Mouse (Mus musculus): ENCODE data around the gene Gm45208. TPM values are rescaled to one million over a fixed set of nuclear protein-coding genes. Genes with fewer than 3 reads are reported as not detected.
"Not testable (repeated sequence)": the region's sequence is repeated elsewhere in the genome, so short reads cannot be mapped to it uniquely, and the experiment has no call there.

Gm45208 gene
- polyA plus RNA-seq, 1 experiment from 2014 or later: 0.34 TPM

DNA sequence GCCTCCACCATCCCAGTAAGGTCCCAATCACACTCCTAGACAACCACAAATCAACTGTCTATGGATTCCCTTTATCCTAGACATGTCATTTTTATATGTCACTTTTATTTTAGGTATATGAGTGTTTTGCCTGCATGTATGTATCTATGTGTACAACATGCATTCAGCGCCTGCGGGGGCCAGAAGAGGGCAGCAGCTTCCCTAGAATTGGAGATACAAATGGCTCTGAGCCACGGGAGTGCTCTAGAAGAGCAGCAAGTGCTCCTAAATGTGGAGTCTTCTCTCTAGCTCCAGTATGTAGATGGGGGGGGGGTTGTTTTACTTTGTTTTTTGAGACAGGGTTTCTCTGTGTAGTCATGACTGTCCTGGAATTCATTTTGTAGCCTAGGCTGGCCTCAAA lies 31.6 kb downstream of the Gm45208 start:
- 23% methylated on average over 3 of the region's 3 CpGs for WGBS (ENCODE audit: insufficient replicate concordance)
- not testable (repeated sequence) for H3K27me3 ChIP-seq (ENCODE audit: control insufficient read depth, insufficient read depth, low read length); H3K9ac ChIP-seq (ENCODE audit: low read depth, low read length); H3K36me3 ChIP-seq (ENCODE audit: control insufficient read depth, insufficient read depth, low read length); H3K4me1 ChIP-seq (ENCODE audit: control insufficient read depth, insufficient read depth, low read length); H3K4me3 ChIP-seq (ENCODE audit: low read depth, low read length); H3K9me3 ChIP-seq (replicated peaks; ENCODE audit: control insufficient read depth, low read length); H3K4me2 ChIP-seq; H3K27ac ChIP-seq (ENCODE audit: low read depth, low read length); ATAC-seq (replicated peaks; ENCODE audit: insufficient number of reproducible peaks, low FRiP score, low TSS enrichment)

- Histone ChIP-seq H3K9ac (ENCODE audit: low read depth, low read length) (peak within 1 kb of the TSS; percentile 73), H3K4me2 (peak within 1 kb of the TSS; percentile 73), H3K27me3 (ENCODE audit: control insufficient read depth, insufficient read depth, low read length) (no peaks in the 10 kb centered on the region), H3K9me3 (replicated peaks; ENCODE audit: control insufficient read depth, low read length) (no peaks in the 10 kb centered on the region), H3K4me3 (ENCODE audit: low read depth, low read length) (peak within 1 kb of the TSS; percentile 64), H3K27ac (ENCODE audit: low read depth, low read length) (peak within 1 kb of the TSS; percentile 73), H3K4me1 (ENCODE audit: control insufficient read depth, insufficient read depth, low read length) (peaks cover 11% of the 10 kb centered on the region; the same call in 1 of the 2 replicates), H3K36me3 (ENCODE audit: control insufficient read depth, insufficient read depth, low read length) (peaks cover under 1% of the 10 kb centered on the region; the same call in 1 of the 2 replicates)
- ATAC-seq (replicated peaks; ENCODE audit: insufficient number of reproducible peaks, low FRiP score, low TSS enrichment): peak; percentile 90
- WGBS (ENCODE audit: insufficient replicate concordance): 16% methylated on average over 38 of the region's 38 CpGs
Measured at GRCm38 (mm10) chrX:7762137-7762920, 40.3 kb downstream of the Gm45208 start, which contains the start of gene Tfe3. TSS of gene Tfe3 (plus strand) at chrX:7762560.

DNA sequence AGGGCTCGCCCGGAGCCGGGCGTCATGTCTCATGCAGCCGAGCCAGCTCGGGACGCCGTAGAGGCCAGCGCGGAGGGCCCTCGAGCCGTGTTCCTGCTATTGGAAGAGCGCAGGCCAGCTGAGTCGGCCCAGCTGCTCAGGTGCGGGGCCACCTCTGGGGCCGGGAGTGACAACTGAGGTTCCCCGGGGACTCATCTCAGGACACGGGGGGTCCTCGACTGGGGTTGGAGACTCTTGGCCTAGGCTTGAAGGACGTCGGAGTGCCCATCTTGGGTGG lies 40.8 kb downstream of the Gm45208 start:
- WGBS (ENCODE audit: insufficient replicate concordance): 15% methylated on average over 21 of the region's 21 CpGs
- Histone ChIP-seq H3K9ac (ENCODE audit: low read depth, low read length) (peak overlapping the region; percentile 73), H3K4me1 (ENCODE audit: control insufficient read depth, insufficient read depth, low read length) (peaks cover 11% of the 10 kb centered on the region; the same call in 1 of the 2 replicates), H3K36me3 (ENCODE audit: control insufficient read depth, insufficient read depth, low read length) (peaks cover 3% of the 10 kb centered on the region; the same call in 1 of the 2 replicates), H3K4me3 (ENCODE audit: low read depth, low read length) (peak overlapping the region; percentile 64), H3K27ac (ENCODE audit: low read depth, low read length) (peak overlapping the region; percentile 73), H3K4me2 (peak overlapping the region; percentile 73), H3K9me3 (replicated peaks; ENCODE audit: control insufficient read depth, low read length) (no peaks in the 10 kb centered on the region), H3K27me3 (ENCODE audit: control insufficient read depth, insufficient read depth, low read length) (no peaks in the 10 kb centered on the region)
- ATAC-seq (replicated peaks; ENCODE audit: insufficient number of reproducible peaks, low FRiP score, low TSS enrichment): no peak; the same call in 1 of the 2 replicates

GRCm38 (mm10) chrX:7763631-7764393 lies 41.8 kb downstream of the Gm45208 start:
- H3K36me3 ChIP-seq (ENCODE audit: control insufficient read depth, insufficient read depth, low read length): peaks cover 3% of the 10 kb centered on the region; the same call in 1 of the 2 replicates
- peaks cover 11% of the 10 kb centered on the region; the same call in 1 of the 2 replicates for H3K4me1 ChIP-seq (ENCODE audit: control insufficient read depth, insufficient read depth, low read length)
- WGBS (ENCODE audit: insufficient replicate concordance): 12% methylated on average over 22 of the region's 22 CpGs
- ATAC-seq (replicated peaks; ENCODE audit: insufficient number of reproducible peaks, low FRiP score, low TSS enrichment): no peak
- no peaks in the 10 kb centered on the region for H3K27me3 ChIP-seq (ENCODE audit: control insufficient read depth, insufficient read depth, low read length)
- peak overlapping the region; percentile 64 for H3K4me3 ChIP-seq (ENCODE audit: low read depth, low read length)
- no peaks in the 10 kb centered on the region for H3K9me3 ChIP-seq (replicated peaks; ENCODE audit: control insufficient read depth, low read length)
- H3K4me2 ChIP-seq: peak overlapping the region; percentile 73
- peak overlapping the region; percentile 73 for H3K9ac ChIP-seq (ENCODE audit: low read depth, low read length)
- H3K27ac ChIP-seq (ENCODE audit: low read depth, low read length): 0 out of 2 replicates have a peak overlapping the region, but pooled peaks have one; percentile 46

DNA sequence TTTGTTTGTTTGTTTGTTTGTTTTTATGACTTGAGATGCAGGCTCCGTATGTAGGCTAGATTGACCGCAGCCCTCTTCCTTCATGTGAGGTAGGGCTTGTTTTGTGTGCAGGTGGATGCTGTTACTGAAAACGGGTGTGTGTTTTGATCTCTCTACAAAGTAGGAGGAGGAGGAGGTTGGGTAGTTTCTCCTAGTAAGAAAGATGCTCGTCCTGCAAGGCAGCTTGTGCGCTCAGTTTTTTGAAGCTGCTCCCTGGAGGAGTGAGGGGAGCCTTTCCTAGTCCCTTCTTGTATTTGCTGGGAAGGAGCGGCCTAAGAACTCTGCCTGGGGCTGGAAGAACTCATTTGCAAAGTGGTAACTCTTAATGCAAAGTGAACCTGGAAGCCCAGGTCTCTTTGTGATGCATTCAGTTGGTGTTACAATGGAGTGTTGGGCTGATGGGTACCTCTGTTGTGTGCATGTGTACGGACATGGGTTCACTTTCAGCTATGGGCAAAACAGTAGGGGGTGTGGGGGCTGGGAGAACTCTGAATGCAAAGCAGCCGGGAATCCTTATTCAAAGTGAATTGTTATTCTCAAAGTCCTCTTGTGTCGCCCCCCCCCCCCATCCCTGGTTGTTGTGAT lies 42.7 kb downstream of the Gm45208 start:
- no peak overlapping the region for H3K27ac ChIP-seq (ENCODE audit: low read depth, low read length)
- peaks cover 11% of the 10 kb centered on the region; the same call in 1 of the 2 replicates for H3K4me1 ChIP-seq (ENCODE audit: control insufficient read depth, insufficient read depth, low read length)
- 17% methylated on average over 9 of the region's 9 CpGs for WGBS (ENCODE audit: insufficient replicate concordance)
- H3K27me3 ChIP-seq (ENCODE audit: control insufficient read depth, insufficient read depth, low read length): no peaks in the 10 kb centered on the region
- H3K9me3 ChIP-seq (replicated peaks; ENCODE audit: control insufficient read depth, low read length): no peaks in the 10 kb centered on the region
- peak overlapping the region; percentile 64 for H3K4me3 ChIP-seq (ENCODE audit: low read depth, low read length)
- peak overlapping the region; percentile 73 for H3K4me2 ChIP-seq
- peak overlapping the region; percentile 73; the same call in 1 of the 2 replicates for H3K9ac ChIP-seq (ENCODE audit: low read depth, low read length)
- peaks cover 3% of the 10 kb centered on the region; the same call in 1 of the 2 replicates for H3K36me3 ChIP-seq (ENCODE audit: control insufficient read depth, insufficient read depth, low read length)
- ATAC-seq (replicated peaks; ENCODE audit: insufficient number of reproducible peaks, low FRiP score, low TSS enrichment): no peak

GRCm38 (mm10) chrX:7765281-7765670 lies 43.2 kb downstream of the Gm45208 start:
- WGBS (ENCODE audit: insufficient replicate concordance): 24% methylated on average over 13 of the region's 13 CpGs
- no peak for ATAC-seq (replicated peaks; ENCODE audit: insufficient number of reproducible peaks, low FRiP score, low TSS enrichment)
- H3K36me3 ChIP-seq (ENCODE audit: control insufficient read depth, insufficient read depth, low read length): peaks cover 3% of the 10 kb centered on the region; the same call in 1 of the 2 replicates
- H3K4me1 ChIP-seq (ENCODE audit: control insufficient read depth, insufficient read depth, low read length): peaks cover 11% of the 10 kb centered on the region; the same call in 1 of the 2 replicates
- no peaks in the 10 kb centered on the region for H3K27me3 ChIP-seq (ENCODE audit: control insufficient read depth, insufficient read depth, low read length)
- peak overlapping the region; percentile 38 for H3K4me3 ChIP-seq (ENCODE audit: low read depth, low read length)
- H3K4me2 ChIP-seq: peak overlapping the region; percentile 73
- peak overlapping the region; percentile 41; the same call in 1 of the 2 replicates for H3K27ac ChIP-seq (ENCODE audit: low read depth, low read length)
- H3K9me3 ChIP-seq (replicated peaks; ENCODE audit: control insufficient read depth, low read length): no peaks in the 10 kb centered on the region
- peak overlapping the region; percentile 46; the same call in 1 of the 2 replicates for H3K9ac ChIP-seq (ENCODE audit: low read depth, low read length)

DNA sequence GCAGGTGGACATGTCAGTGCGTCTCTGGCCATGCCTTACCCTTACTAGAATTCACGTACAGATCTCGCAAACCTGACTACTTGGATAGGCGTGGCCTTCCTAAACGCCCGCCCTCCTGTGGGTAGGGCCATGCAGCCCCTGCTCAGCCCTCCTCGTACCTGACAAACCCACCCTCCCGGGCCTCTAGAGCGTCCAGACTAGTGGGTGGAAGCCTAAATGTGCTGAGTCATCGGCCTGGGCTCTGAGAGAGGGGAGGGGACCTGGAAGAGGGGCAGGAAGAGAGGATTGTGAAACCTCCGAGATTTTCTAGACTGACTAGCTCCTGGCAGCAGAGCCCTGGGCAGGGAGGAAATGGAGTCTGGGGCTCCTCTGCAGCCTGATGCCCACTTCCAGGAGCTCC lies 43.7 kb downstream of the Gm45208 start:
- peak overlapping the region; percentile 41 for H3K27ac ChIP-seq (ENCODE audit: low read depth, low read length)
- H3K27me3 ChIP-seq (ENCODE audit: control insufficient read depth, insufficient read depth, low read length): no peaks in the 10 kb centered on the region
- peaks cover 3% of the 10 kb centered on the region; the same call in 1 of the 2 replicates for H3K36me3 ChIP-seq (ENCODE audit: control insufficient read depth, insufficient read depth, low read length)
- H3K4me2 ChIP-seq: peak overlapping the region; percentile 73
- peak overlapping the region; percentile 38 for H3K4me3 ChIP-seq (ENCODE audit: low read depth, low read length)
- peaks cover 11% of the 10 kb centered on the region; the same call in 1 of the 2 replicates for H3K4me1 ChIP-seq (ENCODE audit: control insufficient read depth, insufficient read depth, low read length)
- H3K9me3 ChIP-seq (replicated peaks; ENCODE audit: control insufficient read depth, low read length): no peaks in the 10 kb centered on the region
- WGBS (ENCODE audit: insufficient replicate concordance): 12% methylated on average over 11 of the region's 11 CpGs
- ATAC-seq (replicated peaks; ENCODE audit: insufficient number of reproducible peaks, low FRiP score, low TSS enrichment): peak; percentile 73
- H3K9ac ChIP-seq (ENCODE audit: low read depth, low read length): peak overlapping the region; percentile 46; the same call in 1 of the 2 replicates
